Mouse (Mus musculus): ENCODE data around the gene Fbxo28. TPM values are rescaled to one million over a fixed set of nuclear protein-coding genes. Genes with fewer than 3 reads are reported as not detected.

The Fbxo28 gene
- polyA plus RNA-seq, 1 experiment = 16.9 TPM

GRCm38 (mm10) chr1:182376221-182376620, 34.8 kb upstream of the Fbxo28 start:
- H3K36me3 ChIP-seq (ENCODE audit: control insufficient read depth, insufficient read depth) = no peaks in the 10 kb centered on the region
- no peak for TF ChIP-seq SRF (IDR thresholded peaks at IDR 0.05; ENCODE audit: control insufficient read depth, insufficient read length, low read depth)
- TF ChIP-seq POLR2AphosphoS2 (IDR thresholded peaks at IDR 0.05; ENCODE audit: insufficient read length, low read depth) = no peak
- TF ChIP-seq REST (IDR thresholded peaks at IDR 0.05; ENCODE audit: insufficient read depth, insufficient read length) = no peak
- no peak for TF ChIP-seq MAX (IDR thresholded peaks at IDR 0.05; ENCODE audit: low read depth)
- no peak for TF ChIP-seq USF1 (IDR thresholded peaks at IDR 0.05; ENCODE audit: low read depth)
- no peak for TF ChIP-seq MYOD1 (IDR thresholded peaks at IDR 0.05; ENCODE audit: control insufficient read depth in 1 of 3, insufficient read length in 2 of 3, low read depth in 2 of 3)
- TF ChIP-seq POLR2A (IDR thresholded peaks at IDR 0.05; ENCODE audit: insufficient read length, low read depth) = no peak
- TF ChIP-seq E2F4 (IDR thresholded peaks at IDR 0.05; ENCODE audit: insufficient read depth) = no peak
- TF ChIP-seq CEBPB (IDR thresholded peaks at IDR 0.05; ENCODE audit: insufficient read depth, poor library complexity, severe bottlenecking) = no peak
- TF ChIP-seq TCF3 (IDR thresholded peaks at IDR 0.05; ENCODE audit: insufficient read length, low read depth) = no peak
- TF ChIP-seq TCF12 (IDR thresholded peaks at IDR 0.05; ENCODE audit: insufficient read depth, poor library complexity, severe bottlenecking) = no peak
- no peak for TF ChIP-seq MYOG (IDR thresholded peaks at IDR 0.05; ENCODE audit: control insufficient read depth in 1 of 3, insufficient read depth in 1 of 3, insufficient read length in 2 of 3, low read depth in 2 of 3)
- H3K4me3 ChIP-seq = no peak overlapping the region
- no peak overlapping the region for H3K4me2 ChIP-seq (ENCODE audit: low read depth)
- no peak overlapping the region for H3ac ChIP-seq (ENCODE audit: control insufficient read depth, insufficient read length)
- H3K27me3 ChIP-seq (ENCODE audit: control insufficient read depth, insufficient read depth, insufficient read length) = no peaks in the 10 kb centered on the region
- no peaks in the 10 kb centered on the region for H3K79me2 ChIP-seq (ENCODE audit: control insufficient read depth, insufficient read depth)

- no peak for TF ChIP-seq USF1 (IDR thresholded peaks at IDR 0.05; ENCODE audit: low read depth)
- no peak for TF ChIP-seq MYOG (IDR thresholded peaks at IDR 0.05; ENCODE audit: control insufficient read depth in 1 of 3, insufficient read depth in 1 of 3, insufficient read length in 2 of 3, low read depth in 2 of 3)
- TF ChIP-seq SRF (IDR thresholded peaks at IDR 0.05; ENCODE audit: control insufficient read depth, insufficient read length, low read depth) = no peak
- TF ChIP-seq TCF12 (IDR thresholded peaks at IDR 0.05; ENCODE audit: insufficient read depth, poor library complexity, severe bottlenecking) = no peak
- no peak for TF ChIP-seq CEBPB (IDR thresholded peaks at IDR 0.05; ENCODE audit: insufficient read depth, poor library complexity, severe bottlenecking)
- TF ChIP-seq TCF3 (IDR thresholded peaks at IDR 0.05; ENCODE audit: insufficient read length, low read depth) = no peak
- no peak for TF ChIP-seq REST (IDR thresholded peaks at IDR 0.05; ENCODE audit: insufficient read depth, insufficient read length)
- TF ChIP-seq E2F4 (IDR thresholded peaks at IDR 0.05; ENCODE audit: insufficient read depth) = no peak
- TF ChIP-seq MYOD1 (IDR thresholded peaks at IDR 0.05; ENCODE audit: control insufficient read depth in 1 of 3, insufficient read length in 2 of 3, low read depth in 2 of 3) = no peak
- no peak for TF ChIP-seq MAX (IDR thresholded peaks at IDR 0.05; ENCODE audit: low read depth)
- TF ChIP-seq POLR2A (IDR thresholded peaks at IDR 0.05; ENCODE audit: insufficient read length, low read depth) = no peak
- TF ChIP-seq POLR2AphosphoS2 (IDR thresholded peaks at IDR 0.05; ENCODE audit: insufficient read length, low read depth) = no peak
- no peak overlapping the region for H3ac ChIP-seq (ENCODE audit: control insufficient read depth, insufficient read length)
- no peaks in the 10 kb centered on the region for H3K79me2 ChIP-seq (ENCODE audit: control insufficient read depth, insufficient read depth)
- no peak overlapping the region for H3K4me2 ChIP-seq (ENCODE audit: low read depth)
- H3K36me3 ChIP-seq (ENCODE audit: control insufficient read depth, insufficient read depth) = no peaks in the 10 kb centered on the region
- no peak overlapping the region for H3K4me3 ChIP-seq
- H3K27me3 ChIP-seq (ENCODE audit: control insufficient read depth, insufficient read depth, insufficient read length) = no peaks in the 10 kb centered on the region
Observed at GRCm38 (mm10) chr1:182371891-182372290, 30.5 kb upstream of the Fbxo28 start.

- H3K4me2 ChIP-seq (ENCODE audit: low read depth) = peak overlapping the region; percentile 91
- TF ChIP-seq CEBPB (IDR thresholded peaks at IDR 0.05; ENCODE audit: insufficient read depth, poor library complexity, severe bottlenecking) = peak; percentile 52; the same call in 1 of the 2 replicates
- TF ChIP-seq REST (IDR thresholded peaks at IDR 0.05; ENCODE audit: insufficient read depth, insufficient read length) = no peak
Observed at GRCm38 (mm10) chr1:182369435-182369834, 28.0 kb upstream of the Fbxo28 start.

GRCm38 (mm10) chr1:182368782-182369181, 27.4 kb upstream of the Fbxo28 start:
- Histone ChIP-seq H3K4me3 (peak overlapping the region; percentile 5), H3ac (ENCODE audit: control insufficient read depth, insufficient read length) (no peak overlapping the region), H3K36me3 (ENCODE audit: control insufficient read depth, insufficient read depth) (no peaks in the 10 kb centered on the region), H3K27me3 (ENCODE audit: control insufficient read depth, insufficient read depth, insufficient read length) (no peaks in the 10 kb centered on the region), H3K4me2 (ENCODE audit: low read depth) (peak overlapping the region; percentile 91), H3K79me2 (ENCODE audit: control insufficient read depth, insufficient read depth) (no peaks in the 10 kb centered on the region)
- TF ChIP-seq CEBPB (IDR thresholded peaks at IDR 0.05; ENCODE audit: insufficient read depth, poor library complexity, severe bottlenecking) (peak; percentile 52; the same call in 1 of the 2 replicates), POLR2AphosphoS2 (IDR thresholded peaks at IDR 0.05; ENCODE audit: insufficient read length, low read depth) (no peak), TCF12 (IDR thresholded peaks at IDR 0.05; ENCODE audit: insufficient read depth, poor library complexity, severe bottlenecking) (no peak), SRF (IDR thresholded peaks at IDR 0.05; ENCODE audit: control insufficient read depth, insufficient read length, low read depth) (no peak)

More at GRCm38 (mm10) chr1:182369435-182369834, 28.0 kb upstream of the Fbxo28 start:
- H3K79me2 ChIP-seq (ENCODE audit: control insufficient read depth, insufficient read depth) = no peaks in the 10 kb centered on the region
- H3K36me3 ChIP-seq (ENCODE audit: control insufficient read depth, insufficient read depth) = no peaks in the 10 kb centered on the region
- H3K27me3 ChIP-seq (ENCODE audit: control insufficient read depth, insufficient read depth, insufficient read length) = no peaks in the 10 kb centered on the region
- no peak overlapping the region for H3ac ChIP-seq (ENCODE audit: control insufficient read depth, insufficient read length)
- H3K4me3 ChIP-seq = peak overlapping the region; percentile 5

- H3K36me3 ChIP-seq (ENCODE audit: control insufficient read depth, insufficient read depth) = no peaks in the 10 kb centered on the region
- H3K27me3 ChIP-seq (ENCODE audit: control insufficient read depth, insufficient read depth, insufficient read length) = no peaks in the 10 kb centered on the region
- TF ChIP-seq CEBPB (IDR thresholded peaks at IDR 0.05; ENCODE audit: insufficient read depth, poor library complexity, severe bottlenecking) (no peak), E2F4 (IDR thresholded peaks at IDR 0.05; ENCODE audit: insufficient read depth) (no peak), MYOG (IDR thresholded peaks at IDR 0.05; ENCODE audit: control insufficient read depth in 1 of 3, insufficient read depth in 1 of 3, insufficient read length in 2 of 3, low read depth in 2 of 3) (no peak), MAX (IDR thresholded peaks at IDR 0.05; ENCODE audit: low read depth) (no peak), TCF3 (IDR thresholded peaks at IDR 0.05; ENCODE audit: insufficient read length, low read depth) (no peak), POLR2AphosphoS2 (IDR thresholded peaks at IDR 0.05; ENCODE audit: insufficient read length, low read depth) (no peak), POLR2A (IDR thresholded peaks at IDR 0.05; ENCODE audit: insufficient read length, low read depth) (no peak), REST (IDR thresholded peaks at IDR 0.05; ENCODE audit: insufficient read depth, insufficient read length) (no peak), SRF (IDR thresholded peaks at IDR 0.05; ENCODE audit: control insufficient read depth, insufficient read length, low read depth) (no peak)
- H3K79me2 ChIP-seq (ENCODE audit: control insufficient read depth, insufficient read depth) = no peaks in the 10 kb centered on the region
- H3ac ChIP-seq (ENCODE audit: control insufficient read depth, insufficient read length) = no peak overlapping the region
- peak overlapping the region; percentile 91 for H3K4me2 ChIP-seq (ENCODE audit: low read depth)
- H3K4me3 ChIP-seq = peak overlapping the region; percentile 5
Observed at GRCm38 (mm10) chr1:182368309-182368708, 26.9 kb upstream of the Fbxo28 start.

Measured in myocyte (in vitro differentiated cells).